Mouse (Mus musculus): ENCODE measurements around the gene Ssh3. TPM values are rescaled to one million over a fixed set of nuclear protein-coding genes. Genes with fewer than 3 reads are reported as not detected.

The Ssh3 gene
- polyA plus RNA-seq, 1 experiment from 2014 or later, result 14.0 TPM

DNA sequence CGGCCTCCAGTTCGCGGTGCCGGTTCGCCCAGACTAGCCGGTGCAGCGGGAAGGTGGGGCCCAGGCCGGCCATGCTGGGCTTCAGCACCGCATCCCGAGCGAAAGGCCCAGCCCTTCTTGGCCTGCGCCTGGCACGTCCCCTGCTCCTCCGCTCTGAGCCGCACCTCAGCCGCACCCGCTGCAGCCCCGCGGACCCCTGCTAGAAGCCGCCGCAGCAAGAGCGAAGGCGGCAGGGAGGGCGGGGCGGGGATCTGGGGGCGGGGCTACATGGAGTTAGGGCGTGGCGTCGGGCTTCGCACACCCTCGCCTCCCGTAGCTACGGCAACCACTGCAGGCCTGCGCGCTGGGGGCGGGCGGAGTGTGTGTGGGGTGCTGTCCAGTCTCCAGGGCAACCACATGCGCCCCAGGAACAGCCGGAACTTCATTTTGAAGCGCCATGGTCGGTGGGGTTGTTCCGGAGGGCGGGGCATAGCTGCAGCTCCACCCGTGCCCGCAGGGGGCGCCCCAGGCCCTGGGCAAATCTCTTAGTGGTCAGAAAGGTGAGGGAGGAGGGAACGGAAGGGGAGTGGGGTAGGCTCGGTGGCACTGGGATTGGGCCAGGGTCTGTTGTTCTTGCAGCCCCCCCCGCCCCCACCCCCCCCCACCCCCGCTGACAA is 14.0 kb upstream of the Ssh3 start, which contains the start of gene Ankrd13d:
Gene Ankrd13d, minus strand, starts transcription at position 240 of the 656 bp plus-strand sequence.
- H3K36me3 ChIP-seq (ENCODE audit: control insufficient read depth, insufficient read depth, low read length), result peaks cover 17% of the 10 kb centered on the region
- H3K4me1 ChIP-seq (ENCODE audit: control insufficient read depth, insufficient read depth, low read length), result no peaks in the 10 kb centered on the region
- H3K9ac ChIP-seq (replicated peaks; ENCODE audit: low read depth, low read length), result peak within 1 kb of the TSS; percentile 86
- peak; percentile 94 for ATAC-seq (ENCODE audit: low read depth)
- H3K27me3 ChIP-seq (ENCODE audit: control insufficient read depth, insufficient read depth, low read length), result no peaks in the 10 kb centered on the region
- 0% methylated on average over 44 of the region's 50 CpGs for WGBS
- no peaks in the 10 kb centered on the region for H3K9me3 ChIP-seq (ENCODE audit: control insufficient read depth, low read length)
- peak within 1 kb of the TSS; percentile 58 for H3K4me3 ChIP-seq (ENCODE audit: low read depth, low read length)
- peak within 1 kb of the TSS; percentile 66 for H3K4me2 ChIP-seq (ENCODE audit: low read depth, low read length)
- H3K27ac ChIP-seq (ENCODE audit: low read depth, low read length), result peak within 1 kb of the TSS; percentile 55

DNA sequence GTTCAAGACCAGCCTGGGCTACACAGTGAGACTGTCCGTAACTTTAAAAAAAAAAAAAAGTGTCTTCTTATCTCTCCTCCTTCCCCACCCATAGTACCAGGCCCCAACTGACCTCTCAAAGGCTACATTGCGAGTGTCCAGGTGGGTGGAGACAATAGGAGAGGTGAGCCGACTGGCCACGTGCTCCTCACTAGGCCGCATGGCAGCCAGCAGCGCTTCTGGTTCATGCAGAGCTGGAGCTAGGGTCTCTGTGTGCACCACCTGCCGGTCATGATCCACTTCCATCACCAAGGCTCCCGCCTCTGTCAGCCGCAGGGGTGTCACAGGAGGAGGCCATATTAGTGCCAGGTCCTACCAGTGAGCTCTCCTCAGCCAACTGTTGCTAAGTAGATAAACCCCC is 11.4 kb upstream of the Ssh3 start:
- H3K4me1 ChIP-seq (ENCODE audit: control insufficient read depth, insufficient read depth, low read length), result no peaks in the 10 kb centered on the region
- H3K36me3 ChIP-seq (ENCODE audit: control insufficient read depth, insufficient read depth, low read length), result peaks cover 4% of the 10 kb centered on the region; the same call in 1 of the 2 replicates
- no peaks in the 10 kb centered on the region for H3K9me3 ChIP-seq (ENCODE audit: control insufficient read depth, low read length)
- no peak overlapping the region for H3K4me2 ChIP-seq (ENCODE audit: low read depth, low read length)
- no peak overlapping the region for H3K27ac ChIP-seq (ENCODE audit: low read depth, low read length)
- no peak for ATAC-seq (ENCODE audit: low read depth)
- H3K27me3 ChIP-seq (ENCODE audit: control insufficient read depth, insufficient read depth, low read length), result no peaks in the 10 kb centered on the region
- WGBS, result 97% methylated on average over 9 of the region's 9 CpGs
- no peak overlapping the region for H3K4me3 ChIP-seq (ENCODE audit: low read depth, low read length)
- no peak overlapping the region for H3K9ac ChIP-seq (replicated peaks; ENCODE audit: low read depth, low read length)

DNA sequence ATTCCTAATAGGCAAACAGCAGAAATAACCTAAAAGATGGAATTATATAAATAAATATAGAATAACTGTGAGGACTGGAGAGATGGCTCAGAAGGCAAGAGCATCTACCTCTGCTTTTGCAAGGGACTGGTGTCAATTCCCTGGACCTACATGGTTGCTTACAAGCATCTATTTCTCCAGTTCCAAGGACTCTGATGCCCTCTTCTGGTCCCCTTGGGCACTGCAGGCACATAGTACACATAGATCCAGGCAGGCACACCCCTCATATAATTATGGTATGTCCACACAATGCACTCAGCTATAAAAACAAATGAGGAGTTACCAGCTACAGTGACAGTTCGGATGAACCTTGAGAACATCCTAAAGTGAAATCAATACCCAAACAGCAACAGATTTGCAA is 10.5 kb upstream of the Ssh3 start:
- H3K36me3 ChIP-seq (ENCODE audit: control insufficient read depth, insufficient read depth, low read length), result no peaks in the 10 kb centered on the region
- no peaks in the 10 kb centered on the region for H3K9me3 ChIP-seq (ENCODE audit: control insufficient read depth, low read length)
- no peaks in the 10 kb centered on the region for H3K27me3 ChIP-seq (ENCODE audit: control insufficient read depth, insufficient read depth, low read length)
- H3K9ac ChIP-seq (replicated peaks; ENCODE audit: low read depth, low read length), result no peak overlapping the region
- H3K4me1 ChIP-seq (ENCODE audit: control insufficient read depth, insufficient read depth, low read length), result no peaks in the 10 kb centered on the region
- 90% methylated on average over 1 of the region's 1 CpGs for WGBS
- ATAC-seq (ENCODE audit: low read depth), result no peak
- H3K27ac ChIP-seq (ENCODE audit: low read depth, low read length), result no peak overlapping the region
- H3K4me2 ChIP-seq (ENCODE audit: low read depth, low read length), result no peak overlapping the region
- H3K4me3 ChIP-seq (ENCODE audit: low read depth, low read length), result no peak overlapping the region

DNA sequence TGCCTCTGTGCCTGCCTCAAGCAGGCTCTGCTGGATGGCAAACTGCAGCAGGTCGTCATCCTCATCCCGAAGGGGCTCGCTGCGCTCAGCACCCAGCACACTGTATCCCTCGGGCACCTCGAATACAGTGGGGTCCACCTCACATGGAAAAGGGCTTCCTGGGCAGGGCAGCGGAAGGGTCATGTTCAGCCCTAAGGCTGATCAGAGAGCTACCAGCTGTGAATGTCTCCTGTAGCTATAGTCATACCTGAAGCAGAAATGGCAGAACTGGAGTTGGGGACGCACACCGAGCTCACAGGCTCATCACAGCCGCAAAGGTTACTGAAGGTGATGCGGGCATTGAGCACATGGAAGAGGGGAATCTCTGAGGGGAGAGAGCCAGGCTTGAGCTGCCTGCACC is 2.0 kb upstream of the Ssh3 start:
- Histone ChIP-seq H3K36me3 (ENCODE audit: control insufficient read depth, insufficient read depth, low read length) (peaks cover 15% of the 10 kb centered on the region; the same call in 1 of the 2 replicates), H3K4me1 (ENCODE audit: control insufficient read depth, insufficient read depth, low read length) (peaks cover 3% of the 10 kb centered on the region; the same call in 1 of the 2 replicates), H3K4me2 (ENCODE audit: low read depth, low read length) (no peak overlapping the region), H3K4me3 (ENCODE audit: low read depth, low read length) (no peak overlapping the region), H3K9me3 (ENCODE audit: control insufficient read depth, low read length) (no peaks in the 10 kb centered on the region), H3K9ac (replicated peaks; ENCODE audit: low read depth, low read length) (no peak overlapping the region), H3K27me3 (ENCODE audit: control insufficient read depth, insufficient read depth, low read length) (peaks cover 4% of the 10 kb centered on the region; the same call in 1 of the 2 replicates), H3K27ac (ENCODE audit: low read depth, low read length) (no peak overlapping the region)
- no peak for ATAC-seq (ENCODE audit: low read depth)
- WGBS, result 94% methylated on average over 11 of the region's 11 CpGs

DNA sequence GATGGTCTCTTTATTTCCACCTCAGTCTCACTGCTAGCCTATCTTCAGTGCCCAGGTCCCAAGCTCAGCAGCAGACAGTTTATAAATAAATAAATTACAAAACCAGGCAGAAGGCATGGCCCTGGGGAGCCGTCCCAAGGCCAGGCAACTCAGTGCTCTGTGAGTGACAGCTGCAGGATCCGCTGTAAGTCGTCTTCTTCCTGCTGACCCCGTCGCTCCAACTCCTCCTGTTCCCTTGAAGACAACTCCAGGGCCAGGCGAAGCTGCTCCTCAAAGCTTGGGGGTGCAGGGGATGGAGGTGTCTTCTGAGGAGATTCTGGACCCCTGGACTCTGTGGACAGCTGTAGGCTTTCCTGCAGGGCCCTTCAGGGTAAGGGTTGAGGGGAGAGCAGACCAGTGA is 1.2 kb upstream of the Ssh3 start:
- Histone ChIP-seq H3K27ac (ENCODE audit: low read depth, low read length) (no peak overlapping the region), H3K9ac (replicated peaks; ENCODE audit: low read depth, low read length) (no peak overlapping the region), H3K4me1 (ENCODE audit: control insufficient read depth, insufficient read depth, low read length) (peaks cover 3% of the 10 kb centered on the region; the same call in 1 of the 2 replicates), H3K36me3 (ENCODE audit: control insufficient read depth, insufficient read depth, low read length) (peaks cover 15% of the 10 kb centered on the region; the same call in 1 of the 2 replicates), H3K4me2 (ENCODE audit: low read depth, low read length) (no peak overlapping the region), H3K9me3 (ENCODE audit: control insufficient read depth, low read length) (no peaks in the 10 kb centered on the region), H3K4me3 (ENCODE audit: low read depth, low read length) (no peak overlapping the region), H3K27me3 (ENCODE audit: control insufficient read depth, insufficient read depth, low read length) (peaks cover 4% of the 10 kb centered on the region; the same call in 1 of the 2 replicates)
- no peak for ATAC-seq (ENCODE audit: low read depth)
- WGBS, result 69% methylated on average over 6 of the region's 6 CpGs

DNA sequence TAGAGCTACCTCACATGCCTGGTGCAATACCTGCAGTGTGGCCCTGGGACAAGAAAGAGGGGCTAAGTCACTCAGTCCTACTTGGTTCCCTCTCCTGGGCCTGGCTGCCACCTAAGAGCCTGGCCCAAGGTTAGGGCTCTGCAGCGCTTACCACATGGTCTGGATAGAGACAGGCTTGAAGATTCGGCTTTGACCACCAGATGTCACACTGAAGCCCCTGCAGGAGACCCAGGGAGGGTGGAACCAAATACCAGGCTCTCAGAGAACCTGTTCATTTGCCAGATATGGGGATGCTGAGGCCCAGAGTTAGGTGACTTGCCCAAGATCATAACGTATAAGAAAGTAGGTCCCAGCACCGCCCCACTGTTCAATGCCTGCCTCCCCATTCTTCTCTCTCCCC is 3.0 kb downstream of the Ssh3 start:
- Histone ChIP-seq H3K4me2 (ENCODE audit: low read depth, low read length) (no peak overlapping the region), H3K4me3 (ENCODE audit: low read depth, low read length) (no peak overlapping the region), H3K27ac (ENCODE audit: low read depth, low read length) (no peak overlapping the region), H3K9ac (replicated peaks; ENCODE audit: low read depth, low read length) (no peak overlapping the region), H3K4me1 (ENCODE audit: control insufficient read depth, insufficient read depth, low read length) (peaks cover 3% of the 10 kb centered on the region; the same call in 1 of the 2 replicates), H3K9me3 (ENCODE audit: control insufficient read depth, low read length) (no peaks in the 10 kb centered on the region), H3K36me3 (ENCODE audit: control insufficient read depth, insufficient read depth, low read length) (peaks cover 4% of the 10 kb centered on the region; the same call in 1 of the 2 replicates), H3K27me3 (ENCODE audit: control insufficient read depth, insufficient read depth, low read length) (peaks cover 4% of the 10 kb centered on the region; the same call in 1 of the 2 replicates)
- 59% methylated on average over 4 of the region's 4 CpGs for WGBS
- ATAC-seq (ENCODE audit: low read depth), result no peak

DNA sequence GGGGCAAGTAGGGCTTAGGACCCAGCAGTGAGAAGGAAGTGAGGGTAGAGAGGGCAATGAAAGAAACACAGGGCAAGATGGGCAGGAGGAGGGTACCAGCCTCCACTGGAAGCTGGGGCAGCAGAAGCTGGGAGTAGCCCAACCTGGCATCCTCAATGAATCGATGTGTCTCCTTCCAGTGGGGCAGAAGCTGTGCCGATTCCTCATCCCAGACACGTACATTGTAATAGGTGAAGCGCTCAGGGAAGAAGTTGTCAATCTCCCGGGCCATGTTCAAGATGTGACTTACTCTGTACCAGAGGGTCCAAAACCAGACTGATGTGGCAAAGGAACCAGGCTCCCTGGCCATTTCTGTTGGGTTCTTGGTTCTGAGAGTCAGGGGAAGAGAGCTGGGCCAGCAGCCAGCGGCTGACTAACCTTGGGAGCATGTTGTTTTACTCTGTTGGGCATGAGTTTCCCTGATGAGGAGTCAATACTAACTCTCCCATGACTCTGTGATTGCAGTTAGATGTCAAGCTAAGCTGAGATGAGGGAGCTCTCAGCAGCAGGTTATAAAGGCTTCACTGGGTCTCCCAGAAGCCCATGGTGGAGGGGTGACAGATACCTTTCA is 4.7 kb downstream of the Ssh3 start:
- no peaks in the 10 kb centered on the region for H3K36me3 ChIP-seq (ENCODE audit: control insufficient read depth, insufficient read depth, low read length)
- ATAC-seq (ENCODE audit: low read depth), result no peak
- H3K4me3 ChIP-seq (ENCODE audit: low read depth, low read length), result no peak overlapping the region
- WGBS, result 91% methylated on average over 6 of the region's 6 CpGs
- no peak overlapping the region for H3K27ac ChIP-seq (ENCODE audit: low read depth, low read length)
- no peaks in the 10 kb centered on the region for H3K27me3 ChIP-seq (ENCODE audit: control insufficient read depth, insufficient read depth, low read length)
- H3K9ac ChIP-seq (replicated peaks; ENCODE audit: low read depth, low read length), result no peak overlapping the region
- peaks cover 3% of the 10 kb centered on the region; the same call in 1 of the 2 replicates for H3K4me1 ChIP-seq (ENCODE audit: control insufficient read depth, insufficient read depth, low read length)
- H3K4me2 ChIP-seq (ENCODE audit: low read depth, low read length), result no peak overlapping the region
- H3K9me3 ChIP-seq (ENCODE audit: control insufficient read depth, low read length), result no peaks in the 10 kb centered on the region

DNA sequence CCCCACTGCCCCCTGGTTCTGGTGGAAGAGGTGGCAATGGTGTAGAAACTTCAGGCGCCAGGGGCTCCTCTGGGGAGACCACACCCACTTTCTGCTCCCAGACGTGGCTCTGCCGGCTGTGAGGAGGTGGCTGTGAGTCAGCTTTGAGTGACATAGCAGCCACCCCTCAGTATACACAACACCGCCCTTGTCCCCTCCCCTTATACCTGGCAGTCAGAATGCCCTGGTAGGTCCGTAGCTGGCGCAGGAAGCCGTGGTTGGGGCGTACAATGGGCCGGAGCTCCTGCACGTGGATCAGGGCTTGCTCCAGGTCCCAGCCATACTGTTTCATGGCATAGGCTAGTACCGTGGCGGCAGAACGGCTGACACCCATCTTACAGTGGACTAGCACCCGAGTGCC is 5.3 kb downstream of the Ssh3 start:
- Histone ChIP-seq H3K27ac (ENCODE audit: low read depth, low read length) (no peak overlapping the region), H3K4me3 (ENCODE audit: low read depth, low read length) (no peak overlapping the region), H3K27me3 (ENCODE audit: control insufficient read depth, insufficient read depth, low read length) (no peaks in the 10 kb centered on the region), H3K4me1 (ENCODE audit: control insufficient read depth, insufficient read depth, low read length) (no peaks in the 10 kb centered on the region; the same call in 1 of the 2 replicates), H3K4me2 (ENCODE audit: low read depth, low read length) (no peak overlapping the region), H3K9ac (replicated peaks; ENCODE audit: low read depth, low read length) (no peak overlapping the region), H3K9me3 (ENCODE audit: control insufficient read depth, low read length) (no peaks in the 10 kb centered on the region), H3K36me3 (ENCODE audit: control insufficient read depth, insufficient read depth, low read length) (no peaks in the 10 kb centered on the region)
- WGBS, result 73% methylated on average over 14 of the region's 14 CpGs
- no peak for ATAC-seq (ENCODE audit: low read depth)

DNA sequence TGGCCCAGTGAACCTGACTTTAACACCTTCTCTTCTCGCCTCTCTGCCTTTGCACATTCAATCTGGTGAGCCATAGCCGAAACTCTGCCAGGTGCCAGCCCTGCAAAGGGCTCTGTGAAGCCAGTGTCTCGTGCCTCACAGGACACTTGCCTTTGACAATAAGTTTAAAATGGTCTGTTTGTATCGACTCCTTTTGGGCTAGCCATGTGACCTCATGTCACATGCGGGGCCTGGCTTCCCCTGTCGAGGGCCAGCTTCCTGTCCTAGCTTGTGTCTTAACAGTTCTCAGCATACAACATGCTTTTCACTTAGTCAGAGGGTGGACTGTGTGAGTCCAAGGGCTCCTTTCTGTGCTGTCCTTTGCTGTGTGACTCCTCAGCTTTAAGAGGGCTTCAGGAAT is 6.2 kb downstream of the Ssh3 start:
- Histone ChIP-seq H3K27ac (ENCODE audit: low read depth, low read length) (no peak overlapping the region), H3K4me1 (ENCODE audit: control insufficient read depth, insufficient read depth, low read length) (no peaks in the 10 kb centered on the region), H3K36me3 (ENCODE audit: control insufficient read depth, insufficient read depth, low read length) (no peaks in the 10 kb centered on the region), H3K4me3 (ENCODE audit: low read depth, low read length) (no peak overlapping the region), H3K9me3 (ENCODE audit: control insufficient read depth, low read length) (no peaks in the 10 kb centered on the region), H3K4me2 (ENCODE audit: low read depth, low read length) (no peak overlapping the region), H3K27me3 (ENCODE audit: control insufficient read depth, insufficient read depth, low read length) (no peaks in the 10 kb centered on the region), H3K9ac (replicated peaks; ENCODE audit: low read depth, low read length) (no peak overlapping the region)
- no peak for ATAC-seq (ENCODE audit: low read depth)
- 73% methylated on average over 6 of the region's 6 CpGs for WGBS

Data from neural tube, embryonic 14.5 days (tissue).